In genomic region chr2:73892464-73893296, GRCm38 (mm10) we compare ENCODE assay signal across 8 mouse cellular contexts. TPM values are rescaled to one million over a fixed set of nuclear protein-coding genes. Genes with fewer than 3 reads are reported as not detected.
A peak's percentile ranks its signal among the peaks of the same experiment; 100 is the strongest.
DNase-seq lines count a peak whose midpoint lies in the region; ATAC-seq and TF ChIP-seq lines count a peak whose summit lies in the region.

Gene Atf2, minus strand, starts transcription at chr2:73892639.

- peaks cover 7% of the 10 kb centered on the region for H3K4me1 ChIP-seq in bone marrow macrophage, adult 2 months (ENCODE audit: control insufficient read depth, insufficient read depth, low read length)
- no peaks in the 10 kb centered on the region for H3K4me1 ChIP-seq in embryonic fibroblast, embryonic 13.5 days (ENCODE audit: control insufficient read depth, insufficient read depth, low read length)
- no peaks in the 10 kb centered on the region for H3K4me1 ChIP-seq in kidney, embryonic 14.5 days (ENCODE audit: control insufficient read depth, insufficient read depth, low read length)
- 0 out of 2 replicates have a peak, but pooled peaks cover 4% of the 10 kb centered on the region for H3K4me1 ChIP-seq in limb, embryonic 15.5 days

- under 1% methylated on average over 57 of the region's 63 CpGs for WGBS in kidney, embryonic 14.5 days
- WGBS in limb, embryonic 15.5 days, result under 1% methylated on average over 63 of the region's 63 CpGs

- ATAC-seq in kidney, embryonic 14.5 days (ENCODE audit: low FRiP score, low TSS enrichment), result peak; percentile 97
- peak; percentile 98 for ATAC-seq in limb, embryonic 15.5 days (ENCODE audit: insufficient number of reproducible peaks, low FRiP score, low TSS enrichment, low read depth)

- H3K4me2 ChIP-seq in kidney, embryonic 14.5 days (replicated peaks; ENCODE audit: low read depth, low read length), result peak within 1 kb of the TSS; percentile 72
- H3K4me2 ChIP-seq in limb, embryonic 15.5 days, result peak within 1 kb of the TSS; percentile 74

- peak within 1 kb of the TSS; percentile 93 for H3K4me3 ChIP-seq in bone marrow macrophage, adult 2 months (ENCODE audit: insufficient read depth, low read length)
- H3K4me3 ChIP-seq in embryonic fibroblast, embryonic 13.5 days (ENCODE audit: insufficient read depth, low read length), result peak within 1 kb of the TSS; percentile 98
- peak within 1 kb of the TSS; percentile 76 for H3K4me3 ChIP-seq in kidney, embryonic 14.5 days (ENCODE audit: low read length)
- H3K4me3 ChIP-seq in limb, embryonic 15.5 days, result peak within 1 kb of the TSS; percentile 97

- peak within 1 kb of the TSS; percentile 70 for H3K27ac ChIP-seq in bone marrow macrophage, adult 2 months (ENCODE audit: insufficient read depth, low read depth, low read length)
- peak within 1 kb of the TSS; percentile 54 for H3K27ac ChIP-seq in embryonic fibroblast, embryonic 13.5 days (ENCODE audit: insufficient read depth, low read length)
- peak within 1 kb of the TSS; percentile 89 for H3K27ac ChIP-seq in kidney, embryonic 14.5 days (ENCODE audit: low read depth, low read length)
- H3K27ac ChIP-seq in limb, embryonic 15.5 days, result peak within 1 kb of the TSS; percentile 93

- peak within 1 kb of the TSS; percentile 92 for H3K9ac ChIP-seq in kidney, embryonic 14.5 days (ENCODE audit: low read depth, low read length)
- H3K9ac ChIP-seq in limb, embryonic 15.5 days, result peak within 1 kb of the TSS; percentile 96

- peak; percentile 99 for DNase-seq in A20 (ENCODE audit: low read depth, low spot score)
- DNase-seq in heart, adult 9 months (ENCODE audit: low spot score in 2 of 2), result peak; percentile 98
- peak; percentile 95 for DNase-seq in monocyte, adult 2 months (ENCODE audit: low read depth in 1 of 2, low spot score in 2 of 2)
- DNase-seq in spleen, postnatal 36 days (ENCODE audit: low spot score in 2 of 2), result peak; percentile 100

- no peak for TF ChIP-seq CTCF in bone marrow macrophage, adult 2 months (IDR thresholded peaks at IDR 0.05; ENCODE audit: low read depth, low read length)
- no peak for TF ChIP-seq CTCF in embryonic fibroblast, embryonic 13.5 days (IDR thresholded peaks at IDR 0.05; ENCODE audit: borderline replicate concordance, insufficient read depth, low read length)

- no peaks in the 10 kb centered on the region for H3K27me3 ChIP-seq in kidney, embryonic 14.5 days (ENCODE audit: control insufficient read depth, insufficient read depth, low read length)
- no peaks in the 10 kb centered on the region for H3K27me3 ChIP-seq in limb, embryonic 15.5 days

- peak; percentile 79; the same call in 1 of the 2 replicates for TF ChIP-seq POLR2A in bone marrow macrophage, adult 2 months (IDR thresholded peaks at IDR 0.05; ENCODE audit: borderline replicate concordance, low read depth, low read length)
- peak; percentile 89 for TF ChIP-seq POLR2A in embryonic fibroblast, embryonic 13.5 days (IDR thresholded peaks at IDR 0.05; ENCODE audit: low read depth, low read length)

- no peaks in the 10 kb centered on the region for H3K9me3 ChIP-seq in kidney, embryonic 14.5 days (ENCODE audit: control insufficient read depth, low read length)
- H3K9me3 ChIP-seq in limb, embryonic 15.5 days, result no peaks in the 10 kb centered on the region

- H3K36me3 ChIP-seq in kidney, embryonic 14.5 days (ENCODE audit: control insufficient read depth, insufficient read depth, low read length), result no peaks in the 10 kb centered on the region
- H3K36me3 ChIP-seq in limb, embryonic 15.5 days, result no peaks in the 10 kb centered on the region

RNA-seq across cellular contexts. Expression of gene Atf2, which starts in this region (rescaled TPM):
- polyA plus RNA-seq in bone marrow macrophage, adult 2 months (2012; ENCODE audit: insufficient read depth, insufficient read length, missing spikeins), result 44.2 and 46.2 TPM in 2 replicates
- 77.2 and 79.4 TPM in 2 replicates for polyA plus RNA-seq in embryonic fibroblast, embryonic 13.5 days (2011; ENCODE audit: insufficient read length, low read depth, missing spikeins)
- polyA plus RNA-seq in kidney, embryonic 14.5 days (2014; fragmentation: Nextera tagmentation; extraction: Ambion mirVana), result 64.3 and 83.3 TPM in 2 replicates
- polyA plus RNA-seq in limb, embryonic 15.5 days (2015; fragmentation: Nextera tagmentation; extraction: Ambion mirVana), result 57.7 and 60.1 TPM in 2 replicates

Comparison
In these comparisons a context has a peak if more than half of its experiments do, and no peak if none do; other contexts are left out.
1. Peak in every context shown above with its lines: DNase-seq, ATAC-seq, H3K4me3 ChIP-seq and H3K27ac ChIP-seq.